Mouse (Mus musculus): Measurements from ENCODE around the gene Asl.
A peak's percentile ranks its signal among the peaks of the same experiment; 100 is the strongest.

The Asl gene

DNA sequence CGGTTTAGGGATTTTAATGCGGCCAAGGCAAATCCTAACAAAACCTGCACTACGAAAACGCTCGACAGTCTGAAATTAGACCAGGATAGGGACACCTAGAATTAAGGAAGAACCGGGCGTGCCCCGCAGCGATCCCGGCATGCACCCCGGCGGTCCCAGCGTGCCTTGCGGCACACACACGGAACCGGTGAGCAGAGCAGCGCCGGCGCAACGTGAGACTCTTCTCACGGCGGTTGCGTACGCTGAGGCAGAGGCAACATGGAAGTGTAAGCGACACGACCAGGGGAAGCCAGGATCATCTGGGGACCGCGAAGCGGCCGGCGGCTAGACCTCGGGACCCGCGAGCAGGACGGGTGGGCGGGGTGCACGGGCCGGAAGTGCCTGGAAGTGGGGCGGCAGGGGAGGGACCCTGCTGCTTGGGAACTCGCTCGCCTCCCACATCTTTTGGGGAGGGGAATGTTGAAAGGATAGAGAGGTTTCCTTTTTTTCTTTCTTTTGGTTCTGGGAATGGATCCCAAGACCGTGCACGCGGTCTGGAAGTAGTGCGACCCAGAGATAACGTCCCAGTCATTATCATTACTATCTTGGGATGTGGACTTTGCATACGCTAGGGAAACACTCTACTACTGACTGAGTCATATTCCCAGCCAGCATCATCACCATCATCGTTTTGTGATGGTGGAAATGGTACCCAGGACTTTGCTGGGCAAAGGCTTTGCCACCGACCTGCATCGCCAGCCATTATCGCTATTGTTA is at the start of gene Asl, which contains the start of gene Crcp:
Gene Asl, minus strand, starts transcription at position 106 of the 756 bp plus-strand sequence.
Gene Crcp, plus strand, starts transcription at position 149 of the 756 bp plus-strand sequence.
- peak; percentile 85 for DNase-seq

DNA sequence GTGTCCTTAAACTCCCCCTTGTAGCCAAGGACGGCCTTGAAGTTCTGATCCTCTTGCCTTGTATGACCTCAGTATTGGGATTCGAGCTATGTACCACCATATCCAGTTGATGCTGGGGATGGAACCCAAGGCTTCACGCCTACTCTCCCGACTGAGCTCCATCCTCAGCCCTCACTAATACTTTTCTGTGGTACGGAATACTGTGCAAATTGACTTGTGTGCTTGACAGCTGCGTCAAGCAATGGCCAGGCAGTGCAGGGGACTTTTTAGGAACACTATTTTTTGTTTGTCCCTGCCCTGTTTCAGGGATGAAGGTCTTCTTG is 49.7 kb upstream of the Asl start:
- no peak for DNase-seq

DNA sequence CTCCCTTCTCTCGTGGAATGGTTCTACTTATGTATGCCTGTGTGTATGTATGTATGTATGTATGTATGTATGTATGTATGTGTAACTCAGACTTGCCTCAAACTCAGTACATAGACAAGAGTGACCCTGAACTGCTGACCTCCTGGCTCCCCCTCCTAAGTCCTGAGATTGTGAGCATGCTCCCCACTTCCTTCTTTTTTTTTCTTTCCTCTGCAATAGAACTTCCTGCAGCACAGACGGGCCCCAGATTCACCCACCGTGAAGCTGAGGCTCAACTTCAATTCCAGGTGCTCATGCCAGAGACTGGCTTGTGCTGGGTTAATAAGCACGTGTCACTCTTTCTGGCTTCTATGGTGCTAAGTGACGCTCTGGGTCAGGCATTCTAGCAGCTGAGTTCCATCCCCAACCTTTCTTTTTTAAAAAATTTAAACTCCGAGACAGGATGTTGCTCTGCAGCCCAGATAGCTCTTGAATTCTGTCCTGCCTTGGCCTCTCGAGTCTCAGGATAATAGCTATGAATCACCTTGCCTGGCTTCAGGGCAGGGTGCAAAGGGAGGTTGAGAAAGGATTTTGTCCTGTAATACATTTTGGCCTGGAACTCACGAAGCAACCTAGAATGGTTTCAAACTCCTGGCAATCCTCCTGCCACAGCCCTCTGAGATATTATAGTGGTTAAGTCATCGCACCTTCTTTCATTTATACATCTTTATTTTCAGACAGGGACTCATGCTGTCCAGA is 49.2 kb upstream of the Asl start:
- no peak for DNase-seq

DNA sequence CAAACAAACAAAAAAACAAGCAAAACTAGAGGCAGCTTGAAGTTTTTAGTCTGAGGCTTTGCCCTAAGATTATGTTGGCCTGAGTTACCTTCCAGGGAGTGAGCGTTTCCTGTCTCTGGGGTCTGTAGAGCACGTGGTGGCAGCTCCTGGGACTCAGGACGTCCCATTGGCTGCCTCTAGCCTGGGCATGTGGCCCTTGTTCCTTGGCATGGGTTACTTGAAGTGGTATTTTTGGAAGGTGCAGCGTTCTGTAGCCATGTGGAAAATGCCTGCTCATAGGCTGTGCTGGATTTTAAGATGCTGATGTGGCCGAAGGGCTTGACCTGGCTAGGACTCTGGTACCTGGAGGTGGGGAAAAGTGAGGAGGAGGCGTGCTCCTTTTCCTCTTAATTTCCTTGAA is 47.3 kb upstream of the Asl start:
- DNase-seq: no peak

DNA sequence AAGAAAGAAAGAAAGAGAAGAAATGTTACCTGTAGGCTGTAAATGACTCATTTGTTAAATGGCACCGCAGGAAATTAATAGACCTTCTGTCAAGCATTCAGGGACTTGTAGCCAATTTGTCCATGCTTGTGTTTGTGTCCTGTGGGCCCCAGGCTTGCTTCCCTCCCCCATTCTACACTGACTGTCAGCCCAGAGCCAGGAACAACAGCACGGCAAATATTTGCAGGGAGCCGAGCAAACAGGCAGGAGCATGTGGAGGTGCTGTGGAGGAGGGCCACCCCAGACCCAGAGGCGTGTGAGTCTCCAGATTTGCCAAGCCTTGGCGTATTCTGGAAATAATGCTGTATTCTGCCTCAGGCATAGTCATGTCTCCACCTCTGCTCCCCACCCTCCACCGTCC is 45.4 kb upstream of the Asl start:
- no peak for DNase-seq

DNA sequence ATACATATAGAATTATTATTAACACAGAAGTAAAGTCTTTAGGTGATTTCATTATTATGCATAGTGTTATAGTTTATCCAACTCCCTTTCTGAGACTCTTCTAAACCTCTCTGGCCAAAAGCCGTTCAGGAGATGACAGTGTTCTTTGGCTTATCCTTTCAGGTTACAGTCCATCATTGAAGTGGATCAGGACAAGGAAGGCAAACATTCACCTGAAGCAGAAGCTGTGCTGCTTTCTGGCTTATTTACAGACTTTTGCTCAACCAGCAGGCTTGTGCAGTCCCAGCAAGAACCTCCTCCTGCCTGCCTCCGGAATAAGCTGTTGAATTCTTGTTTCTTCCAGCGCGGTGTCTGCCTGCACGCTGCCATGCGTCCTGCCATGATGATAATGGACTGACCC is 44.0 kb upstream of the Asl start, which contains the start of gene Tpst1:
Gene Tpst1, plus strand, starts transcription at position 301 of the 400 bp plus-strand sequence.
- no peak for DNase-seq

DNA sequence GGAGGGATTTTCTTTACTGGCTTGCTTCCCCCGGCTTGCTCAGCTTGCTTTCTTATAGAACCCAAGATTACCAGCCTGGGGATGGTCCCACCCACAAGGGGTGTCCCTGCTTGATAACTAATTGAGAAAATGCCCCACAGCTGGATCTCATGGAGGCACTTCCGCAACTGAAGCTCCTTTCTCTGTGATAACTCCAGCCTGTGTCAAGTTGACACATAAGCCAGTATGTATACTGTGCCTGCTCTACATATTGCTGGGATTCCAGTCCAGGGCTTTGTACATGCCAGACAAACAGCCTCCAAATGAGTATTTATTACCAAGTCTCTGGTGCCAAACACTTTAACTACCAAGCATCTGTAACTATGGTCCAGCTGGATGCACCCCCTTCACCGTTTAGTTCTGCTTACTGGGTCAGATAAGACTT is 38.8 kb upstream of the Asl start:
- DNase-seq: no peak

DNA sequence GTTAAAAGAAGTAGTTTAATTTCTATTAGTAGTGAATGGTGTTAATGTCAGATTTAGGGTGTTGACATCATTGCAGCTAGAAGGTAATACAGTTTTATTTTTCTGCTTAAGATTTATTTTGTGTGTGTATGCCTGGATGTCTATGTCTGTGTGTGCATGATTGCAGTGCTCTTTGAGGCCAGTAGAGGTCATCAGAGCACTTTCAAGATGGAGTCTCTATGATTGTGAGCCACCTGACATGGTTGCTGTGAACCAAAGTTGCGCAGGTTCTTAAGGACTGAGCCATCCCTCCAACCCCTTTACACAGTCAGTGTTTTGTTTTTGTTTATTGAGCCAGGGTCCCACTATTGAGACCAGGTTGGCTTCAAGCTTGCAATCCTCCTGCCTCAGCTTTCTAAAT is 36.5 kb upstream of the Asl start:
- peak; percentile 12 for DNase-seq

DNA sequence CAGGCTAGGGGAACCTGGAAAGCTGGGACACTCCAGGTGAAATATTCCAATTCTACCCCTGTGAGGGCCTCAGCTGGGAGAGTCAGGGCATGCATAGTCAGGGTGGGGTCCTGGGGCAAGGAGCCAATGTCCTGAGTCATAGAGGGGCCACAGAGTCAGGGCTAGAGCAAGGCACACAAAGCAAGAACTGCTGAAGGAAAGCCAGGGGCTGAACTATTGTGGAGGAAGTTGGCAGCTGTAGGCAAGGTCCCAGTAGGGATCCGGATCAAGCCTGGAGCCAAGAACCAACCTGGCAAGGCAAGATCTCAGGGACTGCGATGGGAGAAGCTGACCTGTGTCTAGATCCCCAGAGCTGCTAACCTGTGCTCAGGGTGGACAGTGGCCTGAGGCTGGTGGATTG is 34.7 kb upstream of the Asl start:
- DNase-seq: no peak

DNA sequence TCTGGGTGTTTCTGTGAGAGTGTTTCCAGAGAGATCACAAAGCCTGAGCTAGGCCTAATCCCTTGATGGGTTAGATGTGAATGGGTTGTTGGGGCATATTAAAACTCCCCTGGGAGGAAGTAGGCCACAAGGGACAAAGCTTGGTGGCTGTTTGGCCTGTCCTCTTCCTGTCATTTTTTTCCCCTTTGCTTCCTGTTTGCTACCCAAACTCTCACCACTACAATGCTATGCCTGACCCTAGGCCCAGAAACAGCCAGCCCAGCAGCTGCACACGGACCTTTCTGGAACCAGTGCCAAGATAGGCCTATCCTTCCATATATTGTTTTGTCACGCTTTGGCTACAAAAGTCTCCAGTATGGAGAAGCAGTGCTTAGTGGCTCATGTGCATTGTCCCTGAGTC is 33.0 kb upstream of the Asl start:
- DNase-seq: no peak

DNA sequence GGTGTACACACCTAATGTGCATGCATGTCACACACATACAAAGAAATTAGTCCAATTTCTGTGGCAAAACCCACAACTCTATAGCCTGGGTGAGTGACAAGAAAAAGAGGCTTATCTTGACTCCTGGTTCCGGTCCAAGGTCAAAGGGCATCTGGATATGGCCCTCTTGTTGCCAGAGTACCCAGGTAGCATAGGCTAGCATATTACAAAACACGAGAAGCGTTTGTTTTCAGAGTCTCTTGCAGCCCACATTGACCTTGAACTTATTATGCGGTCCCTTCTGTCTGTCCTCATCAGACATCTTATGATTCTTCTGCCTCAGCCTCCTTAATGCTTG is 31.2 kb upstream of the Asl start:
- no peak for DNase-seq

DNA sequence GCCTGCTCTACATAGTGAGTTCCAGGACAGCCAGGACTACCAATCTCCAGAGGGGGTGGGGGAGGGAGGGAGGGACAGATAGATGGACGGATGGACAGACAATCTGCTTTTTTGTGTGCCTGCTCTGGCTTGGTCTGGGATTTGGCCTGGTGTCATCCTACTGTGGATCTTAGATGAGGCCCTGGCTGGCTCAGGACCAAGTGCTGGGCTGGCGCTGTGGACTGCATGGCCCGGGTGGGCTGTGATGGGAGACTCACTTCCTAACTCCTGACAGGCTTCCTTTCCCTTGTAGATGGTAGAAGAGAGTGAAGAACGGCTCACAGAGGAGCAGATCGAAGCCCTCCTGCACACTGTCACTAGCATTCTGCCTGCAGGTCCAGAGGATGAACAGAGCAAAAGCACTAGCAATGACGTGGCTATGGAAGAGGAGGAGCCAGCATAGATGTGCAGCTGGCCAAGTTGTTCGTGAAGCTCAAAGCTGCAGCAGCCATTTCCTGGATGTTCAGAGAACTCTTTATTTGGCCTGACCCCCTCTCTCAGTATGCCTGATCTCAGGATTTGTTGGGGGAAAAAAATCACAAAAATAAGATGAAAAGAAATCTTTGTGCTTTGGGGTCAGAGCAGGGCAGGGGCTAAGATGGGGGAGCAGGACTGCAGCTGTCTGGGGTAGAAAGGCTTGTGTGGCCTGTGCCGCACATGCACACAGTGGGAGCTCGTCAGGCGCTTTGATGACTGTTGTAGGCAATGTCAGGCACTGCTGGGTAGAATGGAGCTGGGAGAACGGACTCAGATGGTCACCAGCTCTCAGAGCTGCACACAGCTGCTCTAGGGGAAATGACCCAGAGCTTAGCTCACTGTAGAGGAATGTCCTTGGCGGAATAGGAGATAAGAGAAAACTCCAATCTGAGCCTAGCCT is 30.6 kb upstream of the Asl start:
- DNase-seq: no peak

DNA sequence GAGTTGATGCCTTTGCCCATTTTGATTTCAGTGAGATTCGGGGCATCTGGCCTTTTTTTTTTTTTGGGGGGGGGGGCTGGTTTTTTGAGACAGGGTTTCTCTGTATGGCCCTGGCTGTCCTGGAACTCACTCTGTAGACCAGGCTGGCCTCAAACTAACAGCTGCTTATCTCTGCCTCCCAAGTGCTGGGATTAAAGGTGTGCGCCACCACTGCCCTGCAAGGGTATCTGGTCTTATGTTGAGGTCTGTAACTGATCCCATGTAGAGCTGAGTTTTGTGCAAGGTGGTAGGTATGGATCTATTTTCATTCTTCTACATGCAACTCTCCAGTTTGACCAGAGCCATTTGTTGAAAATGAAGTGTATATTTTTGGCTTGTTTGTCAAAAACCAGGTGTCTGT is 27.3 kb upstream of the Asl start:
- DNase-seq: no peak

DNA sequence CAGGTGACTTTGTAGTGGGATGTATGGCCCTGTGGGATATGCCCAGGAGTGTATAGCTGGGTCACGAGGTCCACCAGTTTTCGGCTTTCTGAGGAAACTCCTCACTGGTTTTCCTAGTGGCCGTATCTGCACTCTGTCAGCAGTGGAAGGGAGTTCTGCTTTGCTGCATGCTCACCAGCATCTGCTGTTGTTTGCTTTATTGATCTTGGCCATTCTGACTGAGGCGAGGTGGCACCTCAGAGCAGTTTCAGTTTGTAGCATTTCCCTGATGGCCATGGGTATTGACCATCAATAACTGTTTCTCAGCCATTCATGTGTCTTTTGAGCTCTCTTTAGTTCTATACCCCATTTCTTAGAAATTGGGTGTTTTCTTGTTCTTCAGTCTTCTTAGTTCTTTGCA is 26.6 kb upstream of the Asl start:
- DNase-seq: no peak

DNA sequence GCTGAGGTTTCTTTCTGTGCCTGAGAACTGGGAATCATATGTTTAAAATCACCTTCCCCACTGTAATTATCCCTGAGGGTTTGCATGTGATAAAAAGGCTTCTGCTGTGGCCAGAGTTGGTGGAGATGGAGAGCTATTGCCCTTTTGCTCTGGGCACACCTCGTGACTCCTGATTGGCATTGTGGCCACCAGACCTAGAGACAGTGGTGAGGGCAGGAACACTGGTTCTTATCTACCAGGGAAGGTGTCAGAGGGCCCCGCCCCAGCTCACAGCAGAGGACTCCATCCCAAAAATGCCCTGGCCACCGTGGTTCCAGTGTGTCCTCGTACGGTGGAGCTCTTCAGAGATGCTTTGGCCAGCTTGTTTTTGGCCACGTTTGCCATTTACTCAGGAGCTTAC is 23.9 kb upstream of the Asl start:
- DNase-seq: no peak

DNA sequence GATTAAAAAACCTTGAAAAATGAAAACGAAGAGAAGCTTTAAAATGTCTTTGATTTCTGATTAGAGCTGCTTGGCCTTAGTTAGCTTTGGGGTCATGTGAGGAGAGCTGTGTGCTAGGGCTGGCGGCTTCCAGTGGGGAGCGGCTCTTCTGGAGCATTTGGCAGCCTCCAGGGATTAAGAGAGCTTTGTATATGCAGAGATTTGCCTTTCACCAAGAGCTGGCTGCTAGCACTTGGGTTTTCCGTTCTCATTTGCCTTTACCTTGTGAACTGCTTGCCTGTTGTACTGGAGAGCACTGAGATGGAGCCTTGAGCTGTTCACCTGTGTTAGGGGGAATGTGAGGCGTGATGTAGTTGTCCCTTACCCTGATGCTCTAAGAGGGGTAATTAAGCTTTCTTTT is 23.5 kb upstream of the Asl start:
- DNase-seq: no peak

DNA sequence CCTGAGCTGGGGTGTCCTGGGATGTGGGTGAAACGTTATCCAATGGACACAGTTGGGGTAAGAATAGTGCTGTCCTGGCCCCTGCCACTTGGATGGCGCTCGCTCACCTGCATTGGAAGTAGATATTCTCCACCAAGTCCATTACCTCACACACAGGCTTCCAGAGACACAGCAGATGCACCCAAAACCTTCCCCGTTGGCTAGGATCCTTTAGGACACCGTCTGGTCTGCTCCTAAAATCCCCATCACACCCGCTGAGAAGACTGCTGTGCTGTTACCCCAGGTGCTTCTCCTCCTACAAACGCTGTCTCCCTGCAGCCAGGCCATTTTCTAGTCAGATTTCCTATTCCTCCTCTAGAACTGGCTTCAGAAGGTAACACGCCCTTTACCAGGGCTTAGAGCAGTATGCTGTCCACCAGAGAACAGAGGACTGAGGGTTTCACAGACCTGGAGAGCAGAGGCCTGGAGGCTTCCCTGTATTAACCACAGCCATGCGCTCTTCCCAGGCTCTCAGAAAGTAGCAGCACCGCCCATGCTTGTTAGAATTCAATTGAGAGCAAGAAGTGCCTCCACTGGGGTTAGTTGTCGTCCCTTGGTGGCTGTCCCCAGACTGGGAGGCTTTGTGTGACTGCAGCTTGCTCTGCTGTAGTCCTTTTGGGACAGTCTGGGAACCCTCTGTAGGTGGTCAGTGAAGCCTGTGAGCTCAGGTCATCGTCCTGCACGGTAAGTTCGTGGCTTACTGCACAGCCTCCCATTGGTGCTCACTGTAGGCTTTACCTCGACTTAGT is 22.2 kb upstream of the Asl start:
- DNase-seq: no peak

DNA sequence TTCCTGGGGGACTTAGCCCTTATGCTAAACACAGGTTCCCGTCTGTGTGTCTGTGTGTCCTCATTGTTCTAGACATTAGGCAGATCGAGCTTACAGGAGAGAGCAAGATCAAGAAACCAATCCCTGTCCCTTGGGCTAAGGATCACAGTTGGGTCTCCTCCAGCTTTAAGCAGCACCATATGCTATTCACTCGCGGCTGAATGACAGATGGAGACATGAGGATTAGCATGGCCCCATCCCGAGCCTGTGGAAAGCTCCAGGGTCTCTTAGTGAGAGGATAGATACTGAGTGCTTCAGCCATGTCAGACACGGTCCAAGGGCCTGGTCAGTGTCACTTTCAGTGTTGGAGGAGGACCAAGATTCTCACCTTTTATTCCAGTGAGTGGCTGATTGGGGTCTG is 21.4 kb upstream of the Asl start:
- no peak for DNase-seq

DNA sequence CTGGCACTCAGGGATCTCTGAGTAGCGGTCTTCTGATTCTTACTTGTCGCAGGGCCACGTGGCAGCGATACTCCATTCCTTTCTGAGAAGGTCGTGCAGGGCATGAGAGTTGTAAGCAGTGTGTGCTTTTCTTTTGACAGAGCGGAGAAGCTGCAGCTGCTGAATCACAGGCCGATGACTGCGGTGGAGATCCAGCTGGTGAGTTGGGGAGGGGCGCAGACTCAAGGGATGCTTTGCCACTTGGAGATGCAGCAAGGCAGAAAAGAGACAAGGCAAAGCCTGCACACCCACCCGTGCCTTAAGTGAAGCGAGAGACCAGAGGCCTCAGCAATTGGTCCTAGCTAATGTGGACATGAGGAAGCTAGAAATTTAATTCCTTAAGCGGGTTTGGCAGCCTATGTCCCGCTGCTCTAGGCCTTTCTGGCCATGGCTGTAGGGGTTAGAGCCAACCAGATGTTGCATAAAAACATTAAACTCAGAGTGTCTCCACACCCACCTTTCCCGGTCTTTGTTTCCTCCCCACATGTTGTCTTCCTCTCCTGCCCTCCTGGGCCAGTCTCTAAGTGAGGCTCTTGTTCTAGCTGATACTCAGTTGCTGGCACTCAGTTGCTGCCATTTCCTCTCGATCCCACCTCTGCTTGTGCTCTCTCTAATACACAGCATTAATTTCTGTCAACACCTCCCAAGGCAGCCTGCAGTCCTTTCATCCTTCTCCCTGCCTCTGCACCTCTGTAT is 19.9 kb upstream of the Asl start:
- no peak for DNase-seq

DNA sequence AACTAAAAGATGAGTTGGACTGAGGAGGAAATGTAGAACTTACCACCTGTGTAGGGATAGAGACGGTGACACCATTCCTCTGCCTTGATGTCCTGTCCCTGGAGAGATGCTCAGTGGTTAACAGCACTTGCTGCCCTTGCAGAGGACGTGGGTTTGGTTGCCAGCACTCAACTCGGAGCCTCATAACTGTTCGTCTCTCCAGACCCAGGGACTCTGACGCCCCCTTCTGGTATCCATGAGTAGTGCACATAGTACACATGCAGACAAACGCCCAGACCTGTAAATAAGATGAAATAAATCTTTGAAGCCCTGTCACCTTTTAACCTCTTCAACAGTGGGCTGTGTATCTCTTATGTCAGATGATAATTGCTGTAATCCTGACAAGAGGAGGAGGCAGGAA is 18.0 kb upstream of the Asl start:
- DNase-seq: no peak

DNA sequence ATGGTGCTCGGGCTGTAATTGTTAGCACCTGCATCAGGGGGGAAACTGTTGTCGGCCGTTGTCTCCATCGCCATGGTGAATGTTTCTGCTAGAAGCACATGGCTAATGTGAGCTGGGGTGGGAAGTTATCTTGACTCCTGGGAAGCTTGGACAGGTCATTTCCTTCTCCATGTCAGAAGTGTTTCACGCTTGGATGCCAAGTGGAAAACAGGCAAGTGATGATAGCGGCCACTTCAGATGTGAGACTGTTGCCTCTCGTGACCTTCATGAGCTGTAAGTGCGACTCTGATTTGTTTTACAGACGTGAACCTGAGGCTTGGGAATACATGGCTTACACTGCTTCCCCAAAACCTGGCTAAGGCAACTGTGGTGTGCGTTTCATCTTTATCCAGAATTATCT is 17.5 kb upstream of the Asl start:
- no peak for DNase-seq

DNA sequence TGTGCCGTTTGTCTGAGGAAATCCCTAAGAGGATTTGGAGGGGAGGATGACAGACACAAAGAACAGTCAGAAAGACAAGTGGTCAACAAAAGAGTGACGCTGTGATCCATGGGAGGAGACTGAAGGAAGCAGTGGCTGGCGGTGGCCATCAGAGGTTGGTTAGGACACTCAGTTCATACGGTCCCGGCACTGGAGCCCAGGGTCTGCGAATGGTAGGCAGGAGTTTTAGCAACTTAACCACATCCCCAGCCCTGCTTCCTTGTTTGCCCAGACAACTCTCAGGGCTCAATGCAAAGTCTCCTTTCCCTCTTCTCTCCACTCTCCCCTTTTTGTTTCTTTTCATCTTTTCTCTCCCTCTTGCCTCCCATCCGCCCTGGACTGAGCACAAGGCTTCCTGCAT is 17.1 kb upstream of the Asl start:
- DNase-seq: no peak
